31 mouse cellular contexts compared by ENCODE assay signal in genomic region chr7:40697551-40697950, GRCm38 (mm10).
"Had no signal": no experiment of that assay in that cellular context is flagged by ENCODE, and none has a peak within 500 bp of the region (broad histone marks: within the 10 kb centered on the region; RNA-seq: fewer than 3 reads in every experiment).

No protein-coding gene starts in this region.

- H3K4me1 ChIP-seq: limb, embryonic 10.5 days; limb, embryonic 12.5 days; limb, embryonic 13.5 days; limb, embryonic 15.5 days; liver, embryonic 12.5 days; liver, embryonic 13.5 days; liver, embryonic 15.5 days; lung, embryonic 15.5 days; megakaryocyte, embryonic 14.5 days; midbrain, embryonic 10.5 days; midbrain, embryonic 12.5 days; midbrain, embryonic 13.5 days; neural tube, embryonic 12.5 days had no signal

- DNase-seq: left cerebral cortex, postnatal 4 days; liver; liver, embryonic 13.5 days; liver, postnatal 0 days; lung, adult 18-20 months; lung, adult 2 months; lung, embryonic 14.5 days; lung, postnatal 10 days; lung, postnatal 14 days; lung, postnatal 36 days; lung, postnatal 4 days; midbrain, embryonic 14.5 days had no signal

- H3K4me3 ChIP-seq: left cerebral cortex, adult 2 months; limb, embryonic 10.5 days; limb, embryonic 12.5 days; limb, embryonic 13.5 days; limb, embryonic 15.5 days; liver, embryonic 12.5 days; liver, embryonic 13.5 days; liver, embryonic 15.5 days; lung, embryonic 15.5 days; megakaryocyte, embryonic 14.5 days; midbrain, embryonic 10.5 days; midbrain, embryonic 12.5 days; midbrain, embryonic 13.5 days; myocyte; neural tube, embryonic 12.5 days had no signal

- H3K27ac ChIP-seq: left cerebral cortex, adult 2 months; limb, embryonic 10.5 days; limb, embryonic 12.5 days; limb, embryonic 13.5 days; limb, embryonic 15.5 days; liver, embryonic 12.5 days; liver, embryonic 13.5 days; liver, embryonic 14.5 days; liver, embryonic 15.5 days; lung, embryonic 15.5 days; macrophage; midbrain, embryonic 10.5 days; midbrain, embryonic 12.5 days; midbrain, embryonic 13.5 days; neural tube, embryonic 12.5 days had no signal

- H3K9me3 ChIP-seq: limb, embryonic 10.5 days; limb, embryonic 12.5 days; limb, embryonic 13.5 days; limb, embryonic 15.5 days; liver, embryonic 12.5 days; liver, embryonic 13.5 days; liver, embryonic 15.5 days; lung, embryonic 15.5 days; midbrain, embryonic 10.5 days; midbrain, embryonic 12.5 days; midbrain, embryonic 13.5 days; neural tube, embryonic 12.5 days had no signal

- H3K4me2 ChIP-seq: limb, embryonic 12.5 days; limb, embryonic 13.5 days; limb, embryonic 15.5 days; liver, embryonic 11.5 days; liver, embryonic 12.5 days; liver, embryonic 13.5 days; liver, embryonic 15.5 days; lung, embryonic 14.5 days; lung, embryonic 15.5 days; midbrain, embryonic 12.5 days; midbrain, embryonic 13.5 days; neural tube, embryonic 12.5 days had no signal

- H3K36me3 ChIP-seq: limb, embryonic 10.5 days; limb, embryonic 12.5 days; limb, embryonic 13.5 days; limb, embryonic 15.5 days; liver, embryonic 12.5 days; liver, embryonic 13.5 days; liver, embryonic 15.5 days; lung, embryonic 15.5 days; midbrain, embryonic 10.5 days; midbrain, embryonic 12.5 days; midbrain, embryonic 13.5 days; neural tube, embryonic 12.5 days had no signal

- H3K9ac ChIP-seq: limb, embryonic 12.5 days; limb, embryonic 13.5 days; limb, embryonic 15.5 days; liver, embryonic 12.5 days; liver, embryonic 13.5 days; liver, embryonic 14.5 days; liver, embryonic 15.5 days; liver, postnatal 0 days; lung, embryonic 14.5 days; lung, embryonic 15.5 days; midbrain, embryonic 12.5 days; midbrain, embryonic 13.5 days; neural tube, embryonic 12.5 days had no signal

- H3K27me3 ChIP-seq: limb, embryonic 12.5 days; limb, embryonic 13.5 days; limb, embryonic 15.5 days; liver, embryonic 12.5 days; liver, embryonic 13.5 days; liver, embryonic 15.5 days; lung, embryonic 15.5 days; megakaryocyte, embryonic 14.5 days; midbrain, embryonic 12.5 days; midbrain, embryonic 13.5 days; neural tube, embryonic 12.5 days had no signal

- ATAC-seq: liver, embryonic 12.5 days; liver, postnatal 0 days; lung, postnatal 0 days; midbrain, embryonic 13.5 days; midbrain, embryonic 16.5 days had no signal
